Mouse (Mus musculus) left cerebral cortex, adult 2 months (tissue): Measurements from ENCODE around the gene Nog. TPM values are rescaled to one million over a fixed set of nuclear protein-coding genes. Genes with fewer than 3 reads are reported as not detected.

Experiments
- DNase-seq, 2 experiments: peaks; one replicate each; pipeline ENCODE4 v3.0.0; 2021 to 2022; ENCODE audit warnings: low spot score in 2 of 2, mixed read lengths in 1 of 2; ENCODE audit errors: extremely low spot score in 1 of 2
- H3K27ac ChIP-seq: fragments of 200-600 bp; 2 replicates; pipeline ENCODE4 v1.8.1; 2022
- H3K4me3 ChIP-seq: fragments of 200-600 bp; 2 replicates; pipeline ENCODE4 v1.8.1; 2022
- CTCF ChIP-seq: fragments of 200-600 bp; IDR thresholded peaks from 2 replicates; pipeline ENCODE4 v1.8.1; 2022; ENCODE audit warnings: antibody characterized with exemption, mild to moderate bottlenecking, moderate library complexity
- intact Hi-C: fragments of 180-260 bp; cut with DNase I; formaldehyde crosslinking; loops from one replicate; pipeline ENCODE4 v1.15.1; 2025
- long read RNA-seq, 2 experiments: library from polyadenylated mRNA; stranded (forward); transcript quantifications; one replicate each; pipeline ENCODE4 v2.0.0; 2021; ENCODE audit warnings: borderline mapping rate in 2 of 2
- total RNA-seq, 2 experiments: library from RNA; stranded (reverse); gene quantifications; 2 replicates each; pipeline ENCODE4 v1.2.3; 2021

The Nog gene
- total RNA-seq, result 10 to 100 TPM; 14.0 to 14.6 TPM
- long read RNA-seq, experiment 1, transcript Nog-201 (1 exons, 1,695 nt), result major isoform, 6 of 6 reads
- long read RNA-seq, experiment 1, partial matches to known transcripts, result 0 of 6 reads
- long read RNA-seq, experiment 1, other reads (novel, unspliced or antisense), result 0 of 6 reads
- long read RNA-seq, experiment 2, transcript Nog-201 (1 exons, 1,695 nt), result major isoform, 7 of 7 reads
- long read RNA-seq, experiment 2, partial matches to known transcripts, result 0 of 7 reads
- long read RNA-seq, experiment 2, other reads (novel, unspliced or antisense), result 0 of 7 reads

- intact Hi-C loops, result loop anchor here (5.0 to 10.0 kb wide), 3 partner anchors 215 to 623 kb away; partner anchors contain the start of gene Coil
- Histone ChIP-seq H3K27ac (peak within 1 kb of the TSS; percentile 74), H3K4me3 (peak within 1 kb of the TSS; percentile 69)
- no peak; the same call in 1 of the 2 replicates for TF ChIP-seq CTCF
- DNase-seq, result peak; percentile 68 to 71
These were observed at the start of gene Nog for GRCm38 (mm10) chr11:89302056-89302815. Gene Nog (minus strand): TSS chr11:89302332.

- no peak for TF ChIP-seq CTCF
- intact Hi-C loops, result no loop called here
- DNase-seq, result no peak
These were observed 38.1 kb upstream of the Nog start for GRCm38 (mm10) chr11:89340238-89340637.

GRCm38 (mm10) chr11:89339783-89340182 is 37.7 kb upstream of the Nog start:
- TF ChIP-seq CTCF, result no peak
- H3K4me3 ChIP-seq, result no peak overlapping the region
- H3K27ac ChIP-seq, result no peak overlapping the region
- intact Hi-C loops, result no loop called here
- no peak for DNase-seq

More at GRCm38 (mm10) chr11:89340238-89340637, 38.1 kb upstream of the Nog start:
- Histone ChIP-seq H3K4me3 (no peak overlapping the region), H3K27ac (no peak overlapping the region)

GRCm38 (mm10) chr11:89337910-89338309 is 35.8 kb upstream of the Nog start:
- no peak for TF ChIP-seq CTCF
- Histone ChIP-seq H3K27ac (no peak overlapping the region), H3K4me3 (no peak overlapping the region)
- DNase-seq, result no peak
- intact Hi-C loops, result no loop called here

GRCm38 (mm10) chr11:89327089-89327881 is 25.2 kb upstream of the Nog start:
- intact Hi-C loops, result no loop called here
- Histone ChIP-seq H3K27ac (no peak overlapping the region), H3K4me3 (no peak overlapping the region)
- no peak for DNase-seq
- no peak for TF ChIP-seq CTCF

GRCm38 (mm10) chr11:89321775-89322174 is 19.6 kb upstream of the Nog start:
- intact Hi-C loops, result no loop called here
- no peak for TF ChIP-seq CTCF
- Histone ChIP-seq H3K4me3 (no peak overlapping the region), H3K27ac (no peak overlapping the region)
- DNase-seq, result no peak

GRCm38 (mm10) chr11:89319675-89320074 is 17.5 kb upstream of the Nog start:
- no peak for TF ChIP-seq CTCF
- intact Hi-C loops, result no loop called here
- DNase-seq, result no peak

GRCm38 (mm10) chr11:89318324-89318723 is 16.2 kb upstream of the Nog start:
- DNase-seq, result no peak
- no peak overlapping the region for H3K4me3 ChIP-seq
- no peak for TF ChIP-seq CTCF
- no peak overlapping the region for H3K27ac ChIP-seq
- intact Hi-C loops, result no loop called here

More at GRCm38 (mm10) chr11:89319675-89320074, 17.5 kb upstream of the Nog start:
- H3K27ac ChIP-seq, result no peak overlapping the region
- H3K4me3 ChIP-seq, result no peak overlapping the region

- Histone ChIP-seq H3K4me3 (no peak overlapping the region), H3K27ac (no peak overlapping the region)
- TF ChIP-seq CTCF, result no peak
- intact Hi-C loops, result no loop called here
- DNase-seq, result no peak
These were observed 15.6 kb upstream of the Nog start for GRCm38 (mm10) chr11:89317757-89318156.

GRCm38 (mm10) chr11:89314374-89314773 is 12.2 kb upstream of the Nog start:
- intact Hi-C loops, result no loop called here
- Histone ChIP-seq H3K4me3 (no peak overlapping the region), H3K27ac (no peak overlapping the region)
- no peak for TF ChIP-seq CTCF
- DNase-seq, result no peak

- Histone ChIP-seq H3K27ac (no peak overlapping the region), H3K4me3 (no peak overlapping the region)
- TF ChIP-seq CTCF, result no peak
- intact Hi-C loops, result no loop called here
- DNase-seq, result no peak
These were observed 10.2 kb upstream of the Nog start for GRCm38 (mm10) chr11:89312378-89312777.

- intact Hi-C loops, result no loop called here
- Histone ChIP-seq H3K27ac (no peak overlapping the region), H3K4me3 (no peak overlapping the region)
- DNase-seq, result no peak
- TF ChIP-seq CTCF, result no peak
These were observed 8.1 kb upstream of the Nog start for GRCm38 (mm10) chr11:89310217-89310616.
